Mouse (Mus musculus) heart, adult 2 months (tissue): ENCODE measurements around the gene Aqp1. TPM values are rescaled to one million over a fixed set of nuclear protein-coding genes. Genes with fewer than 3 reads are reported as not detected.

Experiments
- DNase-seq, 2 experiments: peaks; one replicate each; pipeline ENCODE4 v3.0.0; 2021
- H3K27ac ChIP-seq: fragments of 200-600 bp; 2 replicates; pipeline ENCODE4 v1.8.1; 2022
- H3K27me3 ChIP-seq: fragments of 200-500 bp; 2 replicates; pipeline ENCODE4 v1.6.1; 2012; ENCODE audit warnings: mild to moderate bottlenecking, low read length, inconsistent platforms, mixed read lengths; ENCODE audit not compliant: control insufficient read depth, insufficient read depth
- H3K36me3 ChIP-seq: fragments of 200-500 bp; 2 replicates; pipeline ENCODE4 v1.6.1; 2012; ENCODE audit warnings: low read length, inconsistent platforms; ENCODE audit not compliant: control insufficient read depth, insufficient read depth
- H3K4me1 ChIP-seq: fragments of 200-500 bp; 2 replicates; pipeline ENCODE4 v1.6.1; 2011; ENCODE audit warnings: low read length; ENCODE audit not compliant: control insufficient read depth, insufficient read depth
- H3K4me3 ChIP-seq: fragments of 200-600 bp; 2 replicates; pipeline ENCODE4 v1.8.1; 2022
- H3K79me2 ChIP-seq: fragments of 200-500 bp; replicated peaks from 2 replicates; pipeline ENCODE4 v1.6.1; 2012; ENCODE audit warnings: mild to moderate bottlenecking, inconsistent platforms, low read length, moderate library complexity, mixed read lengths; ENCODE audit not compliant: control insufficient read depth, insufficient read depth
- H3K9ac ChIP-seq: fragments of 200-500 bp; 2 replicates; pipeline ENCODE4 v1.6.1; 2012; ENCODE audit warnings: low read depth, mild to moderate bottlenecking, control low read depth, inconsistent platforms, low read length, mixed read lengths
- CTCF ChIP-seq: fragments of 200-600 bp; IDR thresholded peaks from 2 replicates; pipeline ENCODE4 v1.8.1; 2022; ENCODE audit warnings: antibody characterized with exemption, mild to moderate bottlenecking, moderate library complexity
- EP300 ChIP-seq: fragments of 200-500 bp; IDR thresholded peaks from 2 replicates; pipeline ENCODE4 v1.6.1; 2011; ENCODE audit warnings: low read depth, low read length, control low read depth; ENCODE audit not compliant: insufficient read depth
- POLR2A ChIP-seq: fragments of 200-500 bp; IDR thresholded peaks from 2 replicates; pipeline ENCODE4 v1.6.1; 2011; ENCODE audit warnings: mild to moderate bottlenecking, low read depth, low read length, control low read depth; ENCODE audit not compliant: insufficient read depth
- WGBS: fragments of 180-500 bp; shearing (Covaris S2); methylation state at CpG from one replicate; pipeline ENCODE4 v1.1.7; 2018; 5-methylcytosine and 5-hydroxymethylcytosine counted together
- intact Hi-C: fragments of 180-260 bp; cut with DNase I; formaldehyde crosslinking; loops from one replicate; pipeline ENCODE4 v1.15.1; 2025
- polyA plus RNA-seq: library from polyadenylated mRNA; depleted of rRNA; stranded (reverse); fragments of >200 nt; gene quantifications from 2 replicates; pipeline ENCODE4 v1.2.3, GENCODE M21; 2012
- total RNA-seq, 2 experiments: library from RNA; stranded (reverse); gene quantifications; 2 replicates each; pipeline ENCODE4 v1.2.3; 2021

Gene Aqp1
- total and polyA plus RNA-seq, 3 experiments, result 377 to 449 (median 433) TPM

GRCm38 (mm10) chr6:55349231-55349630, 13.0 kb downstream of the Aqp1 start:
- Histone ChIP-seq H3K27me3 (no peaks in the 10 kb centered on the region), H3K4me1 (peaks cover 3% of the 10 kb centered on the region; the same call in 1 of the 2 replicates), H3K9ac (no peak overlapping the region), H3K79me2 (no peaks in the 10 kb centered on the region), H3K36me3 (no peaks in the 10 kb centered on the region), H3K4me3 (no peak overlapping the region), H3K27ac (no peak overlapping the region)
- no peak for TF ChIP-seq EP300
- TF ChIP-seq CTCF, result no peak
- no peak for TF ChIP-seq POLR2A
- no peak for DNase-seq
- WGBS, result 87% methylated on average over 4 of the region's 4 CpGs
- intact Hi-C loops, result no loop called here

- H3K27ac ChIP-seq, result no peak overlapping the region
- no peak for DNase-seq
- TF ChIP-seq POLR2A (no peak), EP300 (no peak), CTCF (no peak)
- no peaks in the 10 kb centered on the region for H3K27me3 ChIP-seq
- intact Hi-C loops, result loop anchor here (10.0 kb wide), 1 partner anchor 56 kb away; no protein-coding TSS in a partner anchor
- 83% methylated on average over 6 of the region's 6 CpGs for WGBS
- no peaks in the 10 kb centered on the region for H3K79me2 ChIP-seq
- H3K4me3 ChIP-seq, result no peak overlapping the region
- H3K36me3 ChIP-seq, result no peaks in the 10 kb centered on the region
- no peak overlapping the region for H3K9ac ChIP-seq
- peaks cover 2% of the 10 kb centered on the region for H3K4me1 ChIP-seq
These were observed 14.2 kb downstream of the Aqp1 start for GRCm38 (mm10) chr6:55350383-55350952.

GRCm38 (mm10) chr6:55351712-55352111, 15.5 kb downstream of the Aqp1 start:
- DNase-seq, result no peak
- no peaks in the 10 kb centered on the region for H3K36me3 ChIP-seq
- no peaks in the 10 kb centered on the region for H3K79me2 ChIP-seq
- H3K9ac ChIP-seq, result no peak overlapping the region
- 77% methylated on average over 7 of the region's 7 CpGs for WGBS
- H3K27ac ChIP-seq, result no peak overlapping the region
- H3K27me3 ChIP-seq, result no peaks in the 10 kb centered on the region
- H3K4me1 ChIP-seq, result peaks cover 5% of the 10 kb centered on the region
- intact Hi-C loops, result loop anchor here (10.0 kb wide), 1 partner anchor 57 kb away; no protein-coding TSS in a partner anchor
- TF ChIP-seq CTCF (no peak), EP300 (no peak), POLR2A (no peak)
- no peak overlapping the region for H3K4me3 ChIP-seq

- Histone ChIP-seq H3K4me1 (peaks cover 17% of the 10 kb centered on the region), H3K4me3 (no peak overlapping the region), H3K27ac (no peak overlapping the region; the same call in 1 of the 2 replicates), H3K27me3 (no peaks in the 10 kb centered on the region), H3K36me3 (no peaks in the 10 kb centered on the region), H3K9ac (no peak overlapping the region), H3K79me2 (no peaks in the 10 kb centered on the region)
- intact Hi-C loops, result loop anchor here (10.0 kb wide), 1 partner anchor 59 kb away; no protein-coding TSS in a partner anchor
- TF ChIP-seq EP300 (no peak), CTCF (no peak), POLR2A (no peak)
- DNase-seq, result no peak
- WGBS, result 83% methylated on average over 12 of the region's 12 CpGs
These were observed 17.6 kb downstream of the Aqp1 start for GRCm38 (mm10) chr6:55353711-55354445.

GRCm38 (mm10) chr6:55354456-55355117, 18.4 kb downstream of the Aqp1 start:
- Histone ChIP-seq H3K4me3 (no peak overlapping the region), H3K4me1 (peaks cover 17% of the 10 kb centered on the region), H3K36me3 (no peaks in the 10 kb centered on the region), H3K27ac (peak overlapping the region; percentile 73; the same call in 1 of the 2 replicates), H3K79me2 (no peaks in the 10 kb centered on the region), H3K27me3 (no peaks in the 10 kb centered on the region), H3K9ac (no peak overlapping the region)
- TF ChIP-seq POLR2A, result no peak
- no peak for TF ChIP-seq EP300
- no peak for TF ChIP-seq CTCF
- DNase-seq, result no peak
- intact Hi-C loops, result loop anchor here (10.0 kb wide), 1 partner anchor 60 kb away; no protein-coding TSS in a partner anchor
- 84% methylated on average over 4 of the region's 4 CpGs for WGBS
